Mouse (Mus musculus): Measurements from ENCODE around the gene Clybl.
A peak's percentile ranks its signal among the peaks of the same experiment; 100 is the strongest.

Gene Clybl

DNA sequence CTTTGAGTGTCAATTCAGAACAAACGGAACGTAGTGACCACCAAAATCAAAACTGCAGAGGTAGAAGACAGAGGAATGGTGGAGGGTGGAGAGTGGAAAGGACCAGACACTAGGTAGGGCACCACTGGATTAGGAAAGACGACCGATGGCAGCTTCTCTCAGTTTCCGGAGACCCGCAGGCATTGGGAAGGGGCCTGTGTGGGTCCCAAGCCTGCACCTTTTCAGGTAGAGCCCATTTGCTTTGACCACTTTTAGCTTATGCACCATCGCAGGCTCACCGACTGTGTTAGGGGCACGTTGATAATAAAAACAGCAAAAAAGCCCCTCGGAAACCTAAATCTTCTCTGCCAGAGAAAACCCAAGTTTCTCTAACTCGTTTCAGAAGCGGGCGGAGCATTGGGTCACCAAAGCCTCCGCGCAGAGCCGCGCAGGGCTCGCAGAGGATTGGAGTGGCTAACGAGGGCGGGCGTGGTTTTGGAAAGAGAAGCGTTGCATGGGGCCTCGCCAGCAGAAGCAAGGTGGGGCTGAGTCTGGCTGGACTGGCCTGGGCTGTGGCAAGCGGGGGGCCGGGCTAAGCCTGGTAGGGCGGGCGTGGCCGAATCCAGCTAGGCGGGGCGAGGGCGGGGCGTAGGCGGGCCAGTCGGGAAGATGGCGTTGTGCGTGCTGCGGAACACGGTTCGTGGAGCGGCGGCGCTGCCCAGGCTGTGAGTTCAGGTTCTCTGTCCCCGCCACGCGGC is at the start of gene Clybl:
Gene Clybl, plus strand, starts transcription at position 627 of the 737 bp plus-strand sequence.
- peak; percentile 85 for DNase-seq (ENCODE audit: low read depth, low spot score)

DNA sequence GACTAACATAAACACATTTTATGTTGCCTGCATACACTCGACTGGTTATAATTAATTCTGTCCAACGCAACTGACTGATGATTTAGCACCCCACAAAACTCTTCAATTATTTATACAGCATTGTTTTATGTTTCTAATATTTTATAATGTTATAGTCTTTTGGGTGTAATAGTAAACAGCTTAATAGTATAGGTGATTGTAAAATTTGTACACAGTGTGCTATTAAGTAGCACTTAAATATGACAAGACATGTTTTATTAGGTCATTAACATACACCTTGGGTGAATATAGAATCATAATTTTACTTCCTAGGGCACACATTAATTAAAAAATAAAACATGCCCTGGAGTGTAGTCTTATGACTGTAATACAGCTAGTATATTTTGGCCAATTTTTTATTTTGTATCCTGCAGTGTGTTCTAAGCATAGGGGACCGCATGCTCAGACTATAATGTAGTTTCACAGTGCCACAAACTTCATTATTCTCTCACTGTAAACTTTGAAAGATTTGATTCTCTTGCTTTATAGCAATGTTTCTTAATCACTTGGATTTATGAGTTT is 45.1 kb upstream of the Clybl start:
- no peak for DNase-seq (ENCODE audit: low read depth, low spot score)

GRCm38 (mm10) chr14:122137234-122137633 is 44.3 kb upstream of the Clybl start:
- no peak for DNase-seq (ENCODE audit: low read depth, low spot score)

DNA sequence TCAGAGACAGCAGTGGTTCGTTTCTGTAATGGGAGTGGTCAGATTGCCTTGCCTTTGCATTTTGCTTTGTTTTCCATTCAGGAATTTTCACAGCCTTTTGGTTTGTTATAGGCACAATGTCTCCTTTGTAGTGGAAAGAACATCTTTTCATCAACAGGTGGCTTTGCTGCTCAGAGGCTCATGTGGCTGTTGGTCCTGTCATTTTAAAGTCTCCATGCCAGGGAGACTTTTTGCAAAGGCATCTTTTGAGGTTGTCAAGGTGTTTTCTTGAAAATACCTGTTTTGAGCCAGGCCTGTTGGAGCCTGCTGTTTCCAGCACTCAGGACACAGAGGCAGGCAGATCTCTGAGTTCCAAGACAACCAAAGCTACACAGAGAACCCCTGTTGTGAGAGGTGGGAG is 41.4 kb upstream of the Clybl start:
- no peak for DNase-seq (ENCODE audit: low read depth, low spot score)

- no peak for DNase-seq (ENCODE audit: low read depth, low spot score)
Observed at GRCm38 (mm10) chr14:122143585-122144269, 37.8 kb upstream of the Clybl start.

DNA sequence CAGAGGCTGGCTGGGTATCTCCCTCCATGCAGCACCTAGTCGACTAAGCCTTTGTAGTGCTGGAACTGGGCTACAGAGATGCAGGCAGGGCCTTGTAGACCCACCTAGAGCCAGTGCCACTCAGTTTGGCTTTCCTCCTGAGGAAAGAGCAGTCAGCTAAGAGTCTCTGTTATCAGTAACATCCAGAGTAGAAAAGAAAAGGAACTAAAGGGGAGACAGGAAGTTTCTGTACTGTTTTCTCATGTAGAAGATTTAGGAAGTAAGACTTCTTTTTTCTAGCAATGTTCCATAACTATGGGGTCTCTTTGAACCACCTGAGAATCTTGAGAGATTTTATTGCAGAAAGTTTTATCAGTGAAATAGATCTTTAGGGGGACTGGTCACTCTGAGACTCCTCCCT is 36.1 kb upstream of the Clybl start:
- no peak for DNase-seq (ENCODE audit: low read depth, low spot score)

- no peak for DNase-seq (ENCODE audit: low read depth, low spot score)
Observed at GRCm38 (mm10) chr14:122150616-122151015, 30.9 kb upstream of the Clybl start.

DNA sequence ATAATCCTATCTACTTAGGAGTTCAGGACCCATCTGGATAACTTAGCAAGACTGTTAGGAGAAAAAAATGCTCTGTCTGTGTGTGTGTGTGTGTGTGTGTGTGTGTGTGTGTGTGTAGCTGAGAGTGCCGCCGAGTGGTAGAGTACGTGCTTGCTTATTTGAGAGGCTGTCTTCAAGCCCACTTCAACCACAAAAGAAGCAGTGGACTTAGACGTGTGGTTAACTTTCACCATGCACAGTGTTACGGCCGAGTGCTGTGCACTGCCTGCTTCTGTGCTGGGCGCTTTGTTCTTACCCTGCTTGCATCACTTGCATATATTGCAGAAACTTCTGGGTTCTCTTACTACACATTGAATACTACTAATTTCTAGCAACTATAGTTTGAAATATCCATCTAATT is 23.8 kb upstream of the Clybl start:
- DNase-seq (ENCODE audit: low read depth, low spot score): no peak

- DNase-seq (ENCODE audit: low read depth, low spot score): no peak
Observed at GRCm38 (mm10) chr14:122160916-122161315, 20.6 kb upstream of the Clybl start.

GRCm38 (mm10) chr14:122168912-122169311 is 12.6 kb upstream of the Clybl start:
- no peak for DNase-seq (ENCODE audit: low read depth, low spot score)

- no peak for DNase-seq (ENCODE audit: low read depth, low spot score)
Observed at GRCm38 (mm10) chr14:122170202-122170781, 11.2 kb upstream of the Clybl start.

- no peak for DNase-seq (ENCODE audit: low read depth, low spot score)
Observed at GRCm38 (mm10) chr14:122171031-122171430, 10.5 kb upstream of the Clybl start.

DNA sequence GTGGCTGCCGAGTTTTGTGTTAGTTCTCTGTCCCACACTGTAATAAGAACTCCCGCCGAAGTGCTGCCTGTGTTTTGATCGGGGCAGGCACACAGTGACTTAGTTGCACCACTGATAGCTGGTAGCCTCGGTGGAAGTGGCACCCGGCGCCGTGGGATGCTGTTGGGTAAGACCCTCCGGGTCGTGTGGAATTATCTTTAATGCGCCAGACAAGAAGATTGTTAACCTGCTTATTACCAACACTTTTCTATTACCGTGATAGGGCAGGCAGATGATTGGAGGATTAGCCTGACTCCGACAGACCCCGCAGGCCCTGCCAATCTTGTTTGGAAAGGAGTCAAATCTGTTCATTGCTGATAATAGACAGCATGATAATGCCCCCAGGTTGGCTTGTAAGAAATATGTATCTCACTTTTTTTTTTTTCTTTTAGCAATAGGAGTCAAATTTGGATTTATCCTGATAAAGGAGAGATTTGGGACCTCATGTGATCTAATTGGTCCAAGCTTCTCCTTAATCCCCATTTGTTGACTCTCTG is 5.2 kb upstream of the Clybl start:
- no peak for DNase-seq (ENCODE audit: low read depth, low spot score)

GRCm38 (mm10) chr14:122179262-122179661 is 2.2 kb upstream of the Clybl start:
- no peak for DNase-seq (ENCODE audit: low read depth, low spot score)

- DNase-seq (ENCODE audit: low read depth, low spot score): no peak
Observed at GRCm38 (mm10) chr14:122181815-122182157, 282 bp downstream of the Clybl start.

DNA sequence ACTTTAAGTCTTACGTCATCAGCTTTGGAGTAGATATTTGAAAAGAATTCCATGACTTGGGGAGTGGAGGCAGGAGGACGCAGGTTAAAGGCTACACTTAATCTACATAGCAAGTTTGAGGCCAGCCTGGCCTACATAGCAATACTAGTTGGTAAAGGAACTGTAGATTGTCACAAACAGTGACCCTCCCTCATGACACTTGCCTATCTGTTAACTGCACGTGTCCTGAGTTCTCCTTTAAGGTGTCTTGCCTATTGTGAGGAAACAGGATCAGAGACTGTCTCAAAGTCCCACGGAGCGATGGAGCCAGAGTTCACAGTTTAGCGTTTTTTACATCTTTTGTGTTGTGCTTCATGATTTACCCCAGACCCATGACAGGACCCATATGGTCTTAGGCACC is 716 bp downstream of the Clybl start:
- no peak for DNase-seq (ENCODE audit: low read depth, low spot score)

DNA sequence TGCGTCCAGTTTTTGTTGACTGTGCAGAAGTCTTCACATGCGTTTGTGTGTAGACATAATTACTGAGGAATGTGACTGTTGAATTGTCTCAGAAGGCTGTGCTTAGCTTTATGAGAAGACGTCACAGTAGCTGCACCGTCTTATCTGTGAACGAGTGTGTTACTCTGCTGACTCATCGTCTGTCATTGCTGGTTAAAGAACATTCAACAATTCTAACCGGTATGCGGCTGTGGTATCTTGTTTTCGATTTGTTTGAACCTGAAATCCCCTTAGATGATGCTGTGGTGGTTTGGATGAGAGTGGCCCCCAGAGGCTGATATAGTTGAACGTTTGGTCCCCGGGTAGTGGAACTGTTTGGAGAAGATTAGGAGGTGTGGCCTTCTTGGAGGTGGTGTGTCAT is 2.5 kb downstream of the Clybl start:
- DNase-seq (ENCODE audit: low read depth, low spot score): no peak

DNA sequence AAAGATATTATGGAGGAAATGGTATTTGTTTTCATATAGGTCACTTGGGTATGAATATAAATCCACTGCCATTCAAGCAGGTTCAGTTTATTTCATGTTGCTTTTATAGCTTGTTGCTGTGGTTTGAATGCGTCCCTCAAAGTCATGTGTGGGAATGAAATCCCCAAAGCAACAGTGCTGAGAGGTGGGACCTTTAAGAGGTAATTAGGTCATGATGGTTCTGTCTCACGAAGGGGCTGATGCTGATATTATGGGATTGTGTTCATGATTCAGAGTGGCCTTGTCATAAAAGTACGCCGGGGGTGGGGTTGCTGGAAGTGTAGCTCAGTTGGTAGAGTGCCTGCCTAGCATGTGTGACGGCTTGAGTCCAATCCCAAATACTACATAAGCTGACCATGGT is 6.7 kb downstream of the Clybl start:
- DNase-seq (ENCODE audit: low read depth, low spot score): no peak

DNA sequence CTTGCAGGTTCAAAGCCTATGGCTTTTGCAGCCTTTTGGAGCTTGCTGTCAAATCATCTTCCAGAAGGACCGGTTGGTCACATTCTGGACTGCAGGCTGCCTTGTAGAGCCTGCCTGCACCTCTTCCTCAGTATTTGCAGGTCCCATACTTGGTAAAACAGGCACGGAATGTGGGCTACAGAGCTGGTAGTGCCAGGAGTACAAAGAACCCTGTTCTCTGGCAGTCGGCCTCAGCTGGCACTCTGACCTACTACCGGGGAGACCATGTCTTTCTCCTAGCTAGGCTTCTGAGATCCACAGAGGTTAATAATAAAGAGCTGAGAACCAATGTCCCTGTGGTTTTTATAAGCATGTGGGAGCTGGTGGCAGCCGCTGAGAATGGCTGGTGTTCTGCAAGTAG is 8.4 kb downstream of the Clybl start:
- DNase-seq (ENCODE audit: low read depth, low spot score): no peak

- DNase-seq (ENCODE audit: low read depth, low spot score): no peak
Observed at GRCm38 (mm10) chr14:122190527-122190926, 9.0 kb downstream of the Clybl start.

DNA sequence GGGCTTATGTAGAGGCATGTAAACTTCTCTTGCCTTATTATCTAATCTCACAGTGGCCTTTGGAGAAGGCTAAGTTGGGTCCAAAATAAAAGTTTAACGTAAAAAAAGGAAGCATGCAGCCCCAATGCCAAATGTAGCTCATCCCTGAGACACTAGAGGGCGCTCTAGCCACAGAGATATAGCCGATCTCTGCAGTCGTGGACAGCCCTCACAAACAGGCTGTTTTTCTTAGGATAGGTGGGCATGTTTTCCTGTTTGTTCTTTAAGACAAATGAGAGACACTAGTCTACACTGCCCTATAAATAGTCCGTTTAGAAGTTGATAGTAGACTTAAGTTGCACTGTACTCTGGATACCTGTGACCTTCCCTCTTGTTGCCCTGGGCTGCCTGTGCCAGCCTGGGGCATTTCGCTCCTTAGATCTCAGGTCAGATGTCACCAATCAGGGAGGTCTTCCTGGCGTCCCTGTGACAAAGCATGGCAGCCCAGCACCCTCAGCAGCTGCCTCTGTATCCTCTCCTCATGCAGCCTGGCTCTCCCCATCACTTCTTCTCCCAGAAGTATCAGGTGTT is 9.5 kb downstream of the Clybl start:
- peak; percentile 27 for DNase-seq (ENCODE audit: low read depth, low spot score)

GRCm38 (mm10) chr14:122194630-122195029 is 13.1 kb downstream of the Clybl start:
- DNase-seq (ENCODE audit: low read depth, low spot score): no peak

All from skeletal muscle tissue, adult 2 months (tissue).